Mouse (Mus musculus): ENCODE results near the gene Pecam1. TPM values are rescaled to one million over a fixed set of nuclear protein-coding genes. Genes with fewer than 3 reads are reported as not detected.
"Not testable (repeated sequence)": the region's sequence is repeated elsewhere in the genome, so short reads cannot be mapped to it uniquely, and the experiment has no call there.

Gene Pecam1
- 100 to 1,000 TPM; 120 to 139 TPM for total RNA-seq (2021)

DNA sequence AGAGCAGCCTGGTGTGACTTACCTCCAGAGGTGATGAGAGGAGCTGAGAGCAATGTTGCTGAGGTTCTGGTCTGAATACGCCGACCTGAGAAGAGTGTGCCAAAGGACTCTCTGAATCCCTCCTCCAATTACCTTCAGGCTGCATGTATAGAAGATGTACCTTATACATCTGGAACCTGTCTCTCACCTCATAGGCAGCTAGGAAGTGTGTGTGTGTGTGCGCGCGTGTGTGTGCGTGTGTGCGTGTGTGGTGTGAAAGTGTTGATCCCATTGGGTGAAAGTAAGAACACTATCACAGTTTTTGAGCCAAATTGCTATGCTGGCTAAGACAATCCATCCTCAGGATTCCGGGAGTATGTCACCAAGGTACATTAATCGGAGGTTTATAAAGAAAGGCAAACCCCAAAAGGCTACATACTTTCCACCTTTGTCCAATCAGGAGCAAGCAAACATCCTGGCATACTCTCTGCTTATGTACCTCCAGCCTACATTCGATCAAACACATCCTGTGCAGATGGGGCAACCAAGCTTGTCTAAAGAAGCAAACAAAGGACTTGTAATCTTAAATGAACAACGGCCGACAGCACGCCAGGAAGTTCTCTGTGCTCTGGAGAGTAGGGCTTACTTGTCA, at the start of gene Pecam1:
Pecam1 (minus strand) TSS at position 508 of the 631 bp plus-strand sequence.
- DNase-seq, result no peak
- intact Hi-C loops (cut with DNase I), result no loop called here

DNA sequence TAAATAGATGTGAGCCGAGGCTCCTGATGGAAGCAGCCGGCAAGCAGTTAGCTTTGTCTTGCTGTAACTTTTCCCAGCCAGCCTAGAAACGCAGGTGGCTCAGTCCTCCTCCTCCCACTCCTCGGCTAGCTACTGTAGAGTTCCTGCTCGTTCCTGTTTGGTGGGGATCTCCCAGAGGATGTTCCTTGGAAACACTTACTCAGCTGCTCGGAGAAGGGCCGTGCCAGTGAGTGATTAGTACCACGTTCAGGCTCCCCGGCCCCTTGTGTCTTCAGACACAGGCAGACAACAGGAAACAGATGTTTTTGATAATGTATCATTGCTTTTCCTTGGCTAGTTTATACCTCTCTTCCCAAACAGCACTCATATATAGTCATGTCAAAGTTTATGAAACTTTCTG, 45.3 kb upstream of the Pecam1 start:
- intact Hi-C loops (cut with DNase I), result no loop called here
- no peak for DNase-seq

- no peak for DNase-seq
- intact Hi-C loops (cut with DNase I), result no loop called here
Measured at GRCm38 (mm10) chr11:106793846-106794245, 43.4 kb upstream of the Pecam1 start.

DNA sequence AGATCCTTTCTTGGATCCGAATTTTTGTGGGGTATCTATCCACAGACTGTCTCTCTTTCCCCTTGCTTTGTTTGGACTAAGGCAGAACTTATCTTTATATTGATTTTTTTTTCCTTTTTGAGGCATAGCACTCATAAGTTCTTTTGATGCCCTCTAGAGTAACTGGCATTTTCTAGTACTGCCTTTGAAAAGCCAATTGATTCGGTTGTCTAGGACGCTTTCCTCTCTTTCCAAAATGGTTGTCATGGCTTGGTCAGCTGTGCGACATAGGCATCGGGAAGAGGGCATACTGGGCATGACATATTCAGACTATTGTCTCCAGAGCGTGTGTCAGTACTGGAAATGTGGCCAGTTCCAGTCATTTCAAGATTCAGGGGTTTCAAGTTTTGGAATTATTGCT, 39.2 kb upstream of the Pecam1 start:
- no peak for DNase-seq
- intact Hi-C loops (cut with DNase I), result loop anchor here (2.0 kb wide), 1 partner anchor 131 kb away; the partner anchor contains the start of gene Smurf2

- peak; percentile 95 to 100 for DNase-seq
Measured at GRCm38 (mm10) chr11:106788775-106789459, 38.5 kb upstream of the Pecam1 start, which contains the start of the genes Ddx5 and Cep95. Ddx5 (minus strand) TSS chr11:106789185. Cep95 (plus strand) TSS chr11:106789252.

GRCm38 (mm10) chr11:106788026-106788774, 37.8 kb upstream of the Pecam1 start:
- DNase-seq, result peak; percentile 99

More at GRCm38 (mm10) chr11:106788775-106789459, 38.5 kb upstream of the Pecam1 start, which contains the start of the genes Ddx5 and Cep95:
- intact Hi-C loops (cut with DNase I), result loop anchor here (2.0 kb wide), 1 partner anchor 132 kb away; the partner anchor contains the start of gene Smurf2

GRCm38 (mm10) chr11:106787131-106788025, 37.0 kb upstream of the Pecam1 start:
- intact Hi-C loops (cut with DNase I), result loop anchor here (2.0 kb wide), 1 partner anchor 133 kb away; the partner anchor contains the start of gene Smurf2

More at GRCm38 (mm10) chr11:106788026-106788774, 37.8 kb upstream of the Pecam1 start:
- intact Hi-C loops (cut with DNase I), result loop anchor here (2.0 kb wide), 1 partner anchor 133 kb away; the partner anchor contains the start of gene Smurf2

GRCm38 (mm10) chr11:106785043-106785442, 34.6 kb upstream of the Pecam1 start:
- DNase-seq, result no peak
- intact Hi-C loops (cut with DNase I), result no loop called here

More at GRCm38 (mm10) chr11:106787131-106788025, 37.0 kb upstream of the Pecam1 start:
- peak; percentile 91 to 93 for DNase-seq

- DNase-seq, result no peak
- intact Hi-C loops (cut with DNase I), result no loop called here
Measured at GRCm38 (mm10) chr11:106784476-106784875, 34.0 kb upstream of the Pecam1 start.

DNA sequence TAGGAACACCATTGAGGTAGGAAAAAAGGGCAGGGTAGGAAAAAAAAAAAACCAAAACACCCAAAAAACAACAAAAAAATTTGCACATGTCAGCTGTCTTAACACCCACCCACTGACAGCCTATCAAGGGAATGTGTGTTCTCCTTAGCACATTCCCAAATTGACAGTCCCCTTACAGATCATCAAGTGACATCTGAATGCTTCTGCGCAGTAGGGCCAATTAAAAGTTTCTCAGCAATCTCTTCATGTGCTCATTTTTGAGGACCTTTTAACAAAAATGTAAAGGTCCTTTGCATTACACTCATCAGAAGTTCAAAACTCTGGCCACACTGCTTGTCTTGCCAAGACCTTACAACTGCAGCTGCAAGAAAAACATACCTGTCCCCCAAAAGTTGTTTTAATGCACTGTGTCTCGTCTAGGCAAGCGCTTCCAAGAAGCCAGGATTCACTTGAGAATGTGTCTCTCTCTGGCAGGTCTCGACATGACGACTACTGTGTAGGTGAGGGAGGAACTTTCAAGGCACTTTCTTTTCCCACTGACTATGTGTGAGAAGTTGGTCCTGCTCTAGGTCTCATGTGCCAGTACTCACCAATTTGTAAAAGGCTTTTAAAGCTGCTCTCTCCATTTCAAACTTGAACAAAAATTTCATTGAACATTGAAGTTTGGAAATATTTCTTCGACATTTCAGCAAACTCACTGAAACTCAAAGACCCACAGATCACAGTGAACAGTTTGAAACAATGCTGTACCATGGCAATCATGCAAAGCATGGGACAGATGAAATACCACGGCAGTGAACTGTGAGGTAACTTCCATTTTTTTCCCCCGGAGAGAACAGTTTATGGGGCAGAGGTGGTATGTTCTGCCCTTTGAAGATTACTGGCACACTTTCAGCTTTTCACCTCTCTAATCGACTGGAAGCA, 32.7 kb upstream of the Pecam1 start:
- intact Hi-C loops (cut with DNase I), result no loop called here
- no peak for DNase-seq

- intact Hi-C loops (cut with DNase I), result not testable (repeated sequence)
Measured at GRCm38 (mm10) chr11:106782271-106782670, 31.8 kb upstream of the Pecam1 start.

GRCm38 (mm10) chr11:106780590-106781220, 30.3 kb upstream of the Pecam1 start:
- DNase-seq, result no peak
- intact Hi-C loops (cut with DNase I), result no loop called here

More at GRCm38 (mm10) chr11:106782271-106782670, 31.8 kb upstream of the Pecam1 start:
- DNase-seq, result not testable (repeated sequence)

DNA sequence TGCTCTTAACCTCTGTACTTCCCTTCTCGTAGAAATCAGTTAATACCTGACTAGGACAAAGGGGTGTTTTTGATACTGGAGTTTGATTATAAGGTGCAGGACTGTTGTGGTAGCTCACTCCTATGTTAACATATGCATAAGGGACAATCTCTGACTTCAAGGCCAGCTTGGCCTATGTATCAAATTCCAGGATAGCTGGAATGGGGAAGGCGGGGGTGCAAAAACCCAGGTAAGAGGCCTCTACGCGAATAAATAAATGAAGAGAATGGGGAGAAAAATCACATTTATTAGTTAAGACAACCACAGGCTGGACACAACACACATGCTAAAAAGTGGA, 29.6 kb upstream of the Pecam1 start:
- DNase-seq, result no peak
- intact Hi-C loops (cut with DNase I), result no loop called here

DNA sequence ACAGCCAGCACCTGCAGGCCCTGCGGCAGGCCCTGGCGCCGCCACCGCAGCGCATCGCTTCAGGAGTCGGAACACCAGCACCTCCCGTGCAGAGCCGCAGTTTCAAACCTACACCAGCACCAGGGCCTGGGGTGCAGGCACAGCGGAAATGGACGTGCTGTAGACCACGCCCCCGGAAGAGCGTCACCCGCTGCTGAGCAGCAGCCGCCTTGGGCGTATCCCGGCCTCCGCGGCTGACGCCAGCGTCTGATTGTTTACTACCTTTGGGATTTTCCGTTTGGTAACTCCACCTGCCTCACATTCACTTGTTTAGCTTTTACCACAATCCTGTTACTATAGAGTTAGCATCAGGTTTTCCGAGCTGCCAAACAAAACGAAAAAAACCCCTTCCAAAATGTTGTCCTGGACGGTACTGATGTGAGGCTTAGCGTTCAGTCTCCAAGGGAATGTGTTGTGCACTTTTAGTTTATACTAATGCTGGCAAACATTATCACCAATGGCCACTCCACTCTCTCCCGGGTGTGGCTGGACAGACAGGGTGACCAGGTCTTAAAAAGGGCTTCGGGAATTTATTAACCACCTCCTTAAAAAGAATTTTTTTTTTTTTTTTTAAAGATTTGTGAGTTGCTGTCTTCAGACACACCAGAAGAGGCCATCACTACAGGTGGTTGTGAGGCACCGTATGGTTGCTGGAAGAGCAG, 29.1 kb upstream of the Pecam1 start, which contains the start of gene Polg2:
Polg2 (minus strand) TSS at position 150 of the 701 bp plus-strand sequence.
- DNase-seq, result peak; percentile 90 to 93
- intact Hi-C loops (cut with DNase I), result loop anchor here (10.0 kb wide), 1 partner anchor 265 kb away; no protein-coding TSS in a partner anchor

DNA sequence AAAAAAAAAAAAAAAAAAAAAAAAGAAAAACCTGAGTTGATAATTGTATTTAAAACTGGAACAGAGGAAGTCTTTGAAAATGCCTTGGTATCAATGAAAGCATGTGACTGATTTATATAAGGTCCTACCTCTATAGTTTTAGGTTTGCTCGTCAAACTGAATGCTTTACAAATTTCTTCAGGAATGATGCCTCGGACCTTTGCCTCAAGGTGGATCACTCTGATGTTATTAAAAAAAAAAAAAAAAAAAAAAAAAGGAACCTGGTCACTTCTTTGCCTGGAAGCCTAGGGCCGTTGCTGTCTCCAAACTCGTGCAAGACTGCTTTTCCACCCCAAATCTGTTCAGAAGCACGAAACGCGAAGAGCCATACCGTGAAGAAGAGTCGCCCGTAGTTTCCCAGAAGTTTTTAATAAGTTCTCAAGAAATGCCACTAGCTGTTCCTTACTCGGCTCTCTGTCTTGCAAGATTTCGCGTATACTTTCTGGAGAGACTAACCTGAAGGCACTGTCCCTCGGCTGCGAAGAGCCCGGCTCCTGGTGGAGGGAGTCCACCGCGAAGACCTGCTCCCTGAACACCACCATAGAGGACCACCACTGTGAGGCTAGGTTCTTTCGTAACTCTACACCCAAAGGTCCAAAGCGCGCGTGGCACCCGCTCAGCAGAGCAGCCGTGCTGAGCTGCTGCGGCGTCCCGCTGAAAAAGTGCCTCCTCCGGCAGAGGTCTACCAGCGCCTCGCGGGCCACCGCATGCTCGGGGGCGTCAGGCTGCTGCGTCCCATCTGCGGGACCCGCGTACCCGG, 28.4 kb upstream of the Pecam1 start:
- intact Hi-C loops (cut with DNase I), result loop anchor here (10.0 kb wide), 1 partner anchor 264 kb away; no protein-coding TSS in a partner anchor
- DNase-seq, result no peak

- intact Hi-C loops (cut with DNase I), result loop anchor here (10.0 kb wide), 1 partner anchor 263 kb away; no protein-coding TSS in a partner anchor
Measured at GRCm38 (mm10) chr11:106778132-106778531, 27.7 kb upstream of the Pecam1 start.

More at GRCm38 (mm10) chr11:106778132-106778531, 27.7 kb upstream of the Pecam1 start:
- DNase-seq, result no peak
